Mouse (Mus musculus): ENCODE data around the gene Zfp979.
"Not testable (repeated sequence)": the region's sequence is repeated elsewhere in the genome, so short reads cannot be mapped to it uniquely, and the experiment has no call there.

The Zfp979 gene

GRCm38 (mm10) chr4:147642413-147642812 lies at the start of gene Zfp979:
Gene Zfp979 (minus strand): TSS chr4:147642513.
- DNase-seq (ENCODE audit: inconsistent ontology term), result not testable (repeated sequence)

- not testable (repeated sequence) for DNase-seq (ENCODE audit: inconsistent ontology term)
These were observed 12.9 kb upstream of the Zfp979 start for GRCm38 (mm10) chr4:147655245-147655644.

- not testable (repeated sequence) for DNase-seq (ENCODE audit: inconsistent ontology term)
These were observed 5.1 kb upstream of the Zfp979 start for GRCm38 (mm10) chr4:147647407-147647806.

- not testable (repeated sequence) for DNase-seq (ENCODE audit: inconsistent ontology term)
These were observed 381 bp downstream of the Zfp979 start for GRCm38 (mm10) chr4:147641932-147642331.

GRCm38 (mm10) chr4:147633818-147634262 lies 8.5 kb downstream of the Zfp979 start:
- not testable (repeated sequence) for DNase-seq (ENCODE audit: inconsistent ontology term)

GRCm38 (mm10) chr4:147606511-147606910 lies 35.8 kb downstream of the Zfp979 start:
- not testable (repeated sequence) for DNase-seq (ENCODE audit: inconsistent ontology term)

GRCm38 (mm10) chr4:147605521-147605920 lies 36.8 kb downstream of the Zfp979 start:
- no peak for DNase-seq (ENCODE audit: inconsistent ontology term)

- no peak for DNase-seq (ENCODE audit: inconsistent ontology term)
These were observed 38.5 kb downstream of the Zfp979 start for GRCm38 (mm10) chr4:147603806-147604205.

- no peak for DNase-seq (ENCODE audit: inconsistent ontology term)
These were observed 40.4 kb downstream of the Zfp979 start for GRCm38 (mm10) chr4:147601881-147602280.

- no peak for DNase-seq (ENCODE audit: inconsistent ontology term)
These were observed 43.5 kb downstream of the Zfp979 start for GRCm38 (mm10) chr4:147598831-147599230.

- no peak for DNase-seq (ENCODE audit: inconsistent ontology term)
These were observed 44.6 kb downstream of the Zfp979 start for GRCm38 (mm10) chr4:147597685-147598084.

- DNase-seq (ENCODE audit: inconsistent ontology term), result not testable (repeated sequence)
These were observed 47.7 kb downstream of the Zfp979 start for GRCm38 (mm10) chr4:147594630-147595029.

GRCm38 (mm10) chr4:147586511-147587473 lies 55.5 kb downstream of the Zfp979 start:
- DNase-seq (ENCODE audit: inconsistent ontology term), result no peak

GRCm38 (mm10) chr4:147579371-147579770 lies 62.9 kb downstream of the Zfp979 start:
- DNase-seq (ENCODE audit: inconsistent ontology term), result not testable (repeated sequence)

- DNase-seq (ENCODE audit: inconsistent ontology term), result not testable (repeated sequence)
These were observed 71.2 kb downstream of the Zfp979 start for GRCm38 (mm10) chr4:147571156-147571555.

- DNase-seq (ENCODE audit: inconsistent ontology term), result no peak
These were observed 76.7 kb downstream of the Zfp979 start for GRCm38 (mm10) chr4:147565426-147566220.

Measured in Muller cell, postnatal 12 days (primary cell).